Mouse (Mus musculus) olfactory bulb, adult 2 months (tissue): ENCODE measurements at regions not wholly inside any gene's neighbourhood (a gene's known extent, or its start where the extent isn't known, plus 50 kb on each side); places are given as distances from the start of the nearest gene placed in this dataset.
"Not testable (repeated sequence)": the region's sequence is repeated elsewhere in the genome, so short reads cannot be mapped to it uniquely, and the experiment has no call there.

ENCODE experiments used
- CTCF ChIP-seq: fragments of 200-500 bp; IDR thresholded peaks from 2 replicates; pipeline ENCODE4 v1.5.1; 2012; ENCODE audit warnings: low read depth, mild to moderate bottlenecking, low read length, moderate library complexity; ENCODE audit not compliant: insufficient read depth
- POLR2A ChIP-seq: fragments of 200-500 bp; IDR thresholded peaks from 2 replicates; pipeline ENCODE4 v1.6.1; 2012; ENCODE audit warnings: mild to moderate bottlenecking, low read depth, low read length, moderate library complexity; ENCODE audit not compliant: insufficient read depth

DNA sequence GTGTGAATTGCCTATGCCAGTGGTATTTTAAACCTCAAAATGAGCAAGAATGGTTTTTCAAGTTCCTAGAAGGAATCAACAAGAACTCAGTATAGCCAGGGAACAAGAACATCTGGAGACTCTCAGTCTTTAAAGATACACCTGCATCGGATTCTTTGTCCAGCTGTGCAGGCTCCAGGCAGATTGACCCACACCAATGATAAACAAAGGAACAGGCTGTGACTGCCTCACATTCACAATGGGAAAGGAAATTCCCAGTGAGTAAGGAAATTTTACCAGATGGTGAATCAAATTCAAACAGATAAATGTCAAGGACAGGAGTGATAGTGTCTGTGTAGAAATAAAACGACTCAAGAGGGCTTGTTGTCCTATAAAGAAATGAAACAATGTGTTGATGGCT is 187.9 kb upstream of the Spin1 start:
- TF ChIP-seq CTCF, POLR2A: not testable (repeated sequence)
